Mouse (Mus musculus) midbrain, embryonic 15.5 days (tissue): Measurements from ENCODE around the gene Slc23a2. TPM values are rescaled to one million over a fixed set of nuclear protein-coding genes. Genes with fewer than 3 reads are reported as not detected.
A peak's percentile ranks its signal among the peaks of the same experiment; 100 is the strongest.

Source experiments
- ATAC-seq: fragments of 200-750 bp; cut with Nextera tagmentation; replicated peaks from 2 replicates; pipeline ENCODE4 v1.8.0; 2017; ENCODE audit warnings: moderate TSS enrichment
- H3K27ac ChIP-seq: fragments of 300-500 bp; sonication (generic); 2 replicates; pipeline ENCODE4 v1.5.1; 2015; ENCODE audit warnings: mild to moderate bottlenecking, inconsistent platforms
- H3K27me3 ChIP-seq: fragments of 300-500 bp; sonication (generic); replicated peaks from 2 replicates; pipeline ENCODE4 v1.6.1; 2015; ENCODE audit warnings: inconsistent platforms
- H3K36me3 ChIP-seq: fragments of 300-500 bp; sonication (generic); replicated peaks from 2 replicates; pipeline ENCODE4 v1.6.1; 2015; ENCODE audit warnings: inconsistent platforms
- H3K4me1 ChIP-seq: fragments of 300-500 bp; sonication (generic); 2 replicates; pipeline ENCODE4 v1.6.1; 2015; ENCODE audit warnings: inconsistent platforms
- H3K4me2 ChIP-seq: fragments of 300-500 bp; sonication (generic); 2 replicates; pipeline ENCODE4 v1.6.1; 2015; ENCODE audit warnings: inconsistent platforms, mild to moderate bottlenecking, moderate library complexity
- H3K4me3 ChIP-seq: fragments of 300-500 bp; sonication (generic); 2 replicates; pipeline ENCODE4 v1.5.1; 2015; ENCODE audit warnings: mild to moderate bottlenecking, inconsistent platforms
- H3K9ac ChIP-seq: fragments of 300-500 bp; sonication (generic); 2 replicates; pipeline ENCODE4 v1.6.1; 2015; ENCODE audit warnings: mild to moderate bottlenecking, inconsistent platforms
- H3K9me3 ChIP-seq: fragments of 300-500 bp; sonication (generic); 2 replicates; pipeline ENCODE4 v1.6.1; 2016; ENCODE audit warnings: inconsistent platforms
- WGBS: fragments of 180-500 bp; shearing (Covaris S2); methylation state at CpG from one replicate; pipeline ENCODE4 v1.1.7; 2015; ENCODE audit warnings: mixed read lengths; 5-methylcytosine and 5-hydroxymethylcytosine counted together
- polyA plus RNA-seq: library from polyadenylated mRNA; unstranded; fragments of >200 nt; fragmentation: Nextera tagmentation; extraction: Ambion mirVana; gene quantifications from 2 replicates; pipeline ENCODE4 v1.2.1, GENCODE M21; 2015

The Slc23a2 gene
- polyA plus RNA-seq, 1 experiment from 2014 or later = 36.3 TPM

DNA sequence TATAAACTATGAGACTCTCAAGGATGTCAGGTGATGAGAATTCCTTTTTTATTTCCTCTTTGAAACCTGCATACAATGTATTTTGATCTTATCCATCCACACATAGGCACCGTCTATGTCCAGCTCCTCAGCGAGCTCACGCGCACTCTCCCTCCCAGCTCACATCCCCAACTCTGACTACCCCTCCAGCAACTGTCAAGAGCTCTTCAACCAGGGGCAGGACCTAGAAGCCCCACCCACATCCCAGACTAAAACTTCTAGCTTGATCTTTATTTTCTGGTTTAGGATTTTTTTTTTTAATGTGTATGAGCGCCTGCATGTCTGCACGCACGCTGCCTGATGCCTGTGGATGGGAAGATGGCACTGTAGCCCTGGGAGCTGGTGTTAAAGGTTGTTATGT is 14.9 kb downstream of the Slc23a2 start:
- Histone ChIP-seq H3K4me3 (no peak overlapping the region), H3K36me3 (no peaks in the 10 kb centered on the region), H3K4me2 (no peak overlapping the region), H3K27ac (no peak overlapping the region), H3K27me3 (no peaks in the 10 kb centered on the region), H3K9me3 (no peaks in the 10 kb centered on the region), H3K4me1 (peaks cover 27% of the 10 kb centered on the region), H3K9ac (no peak overlapping the region)
- no peak for ATAC-seq
- WGBS = 90% methylated on average over 7 of the region's 7 CpGs

- no peaks in the 10 kb centered on the region for H3K9me3 ChIP-seq
- no peaks in the 10 kb centered on the region for H3K27me3 ChIP-seq
- H3K4me1 ChIP-seq = peaks cover 23% of the 10 kb centered on the region
- no peaks in the 10 kb centered on the region for H3K36me3 ChIP-seq
- no peak overlapping the region for H3K4me2 ChIP-seq
- ATAC-seq = no peak
- 93% methylated on average over 7 of the region's 7 CpGs for WGBS
- no peak overlapping the region for H3K9ac ChIP-seq
- H3K4me3 ChIP-seq = no peak overlapping the region
- H3K27ac ChIP-seq = no peak overlapping the region
Observed at GRCm38 (mm10) chr2:132129247-132129646, 15.7 kb downstream of the Slc23a2 start.

GRCm38 (mm10) chr2:132127904-132128303 is 17.0 kb downstream of the Slc23a2 start:
- no peaks in the 10 kb centered on the region for H3K36me3 ChIP-seq
- H3K9me3 ChIP-seq = no peaks in the 10 kb centered on the region
- no peak overlapping the region for H3K4me2 ChIP-seq
- H3K27me3 ChIP-seq = no peaks in the 10 kb centered on the region
- no peak overlapping the region for H3K4me3 ChIP-seq
- H3K9ac ChIP-seq = no peak overlapping the region
- ATAC-seq = no peak
- WGBS = 45% methylated on average over 10 of the region's 10 CpGs
- H3K27ac ChIP-seq = no peak overlapping the region
- H3K4me1 ChIP-seq = peaks cover 15% of the 10 kb centered on the region

GRCm38 (mm10) chr2:132126292-132126691 is 18.6 kb downstream of the Slc23a2 start:
- WGBS = 100% methylated on average over 1 of the region's 1 CpGs
- ATAC-seq = no peak
- H3K27ac ChIP-seq = no peak overlapping the region
- H3K9ac ChIP-seq = no peak overlapping the region
- H3K4me3 ChIP-seq = no peak overlapping the region
- H3K9me3 ChIP-seq = no peaks in the 10 kb centered on the region
- H3K36me3 ChIP-seq = no peaks in the 10 kb centered on the region
- no peak overlapping the region for H3K4me2 ChIP-seq
- H3K4me1 ChIP-seq = peaks cover 10% of the 10 kb centered on the region
- H3K27me3 ChIP-seq = no peaks in the 10 kb centered on the region

DNA sequence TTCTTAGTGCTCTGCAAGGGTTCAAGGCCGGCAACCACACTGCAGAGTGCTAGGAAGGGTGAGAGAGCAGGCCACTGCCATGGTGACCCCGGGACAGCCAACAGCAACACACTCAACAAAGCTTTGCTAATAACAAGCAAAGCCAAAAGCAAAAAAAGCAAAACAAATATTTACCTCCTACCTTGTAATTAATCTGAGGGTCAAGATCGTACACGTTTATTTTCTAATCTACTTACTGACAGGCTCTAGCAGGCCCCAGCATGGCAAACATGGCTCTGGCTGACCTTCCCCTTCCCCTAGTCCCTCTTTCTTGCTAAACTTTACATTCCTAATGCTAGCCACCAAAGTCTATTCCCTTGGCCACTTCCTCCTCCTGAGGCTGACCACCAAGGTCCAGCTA is 21.8 kb downstream of the Slc23a2 start:
- no peak for ATAC-seq

DNA sequence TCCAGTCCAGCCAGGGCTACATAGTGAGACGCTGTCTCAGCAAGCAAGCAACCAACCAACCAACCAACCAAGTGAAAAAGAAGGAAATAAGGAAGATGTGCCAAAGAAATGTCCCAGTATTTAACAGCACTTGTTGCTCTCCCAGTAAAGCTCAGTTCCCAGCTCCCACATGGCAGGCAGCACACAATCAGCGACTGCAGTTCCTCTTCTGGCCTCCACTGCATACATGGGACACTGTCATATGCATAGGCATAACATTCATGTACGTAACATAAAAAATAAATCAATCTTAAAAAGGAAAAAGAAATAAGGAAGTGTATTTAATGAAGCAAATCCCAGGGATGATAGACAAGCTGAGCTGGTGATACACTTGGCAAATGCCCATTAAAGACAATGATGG is 23.9 kb downstream of the Slc23a2 start:
- Histone ChIP-seq H3K27ac (no peak overlapping the region), H3K4me3 (no peak overlapping the region), H3K9me3 (no peaks in the 10 kb centered on the region), H3K9ac (no peak overlapping the region), H3K4me2 (no peak overlapping the region), H3K4me1 (no peaks in the 10 kb centered on the region), H3K36me3 (no peaks in the 10 kb centered on the region), H3K27me3 (no peaks in the 10 kb centered on the region)
- no peak for ATAC-seq
- 89% methylated on average over 3 of the region's 3 CpGs for WGBS

More for the DNA sequence above, 21.8 kb downstream of the Slc23a2 start:
- Histone ChIP-seq H3K4me1 (peaks cover 4% of the 10 kb centered on the region; the same call in 1 of the 2 replicates), H3K27ac (no peak overlapping the region), H3K27me3 (no peaks in the 10 kb centered on the region), H3K36me3 (no peaks in the 10 kb centered on the region), H3K9me3 (no peaks in the 10 kb centered on the region), H3K9ac (no peak overlapping the region), H3K4me2 (no peak overlapping the region), H3K4me3 (no peak overlapping the region)
- WGBS = 60% methylated on average over 4 of the region's 4 CpGs

- no peak overlapping the region for H3K9ac ChIP-seq
- no peaks in the 10 kb centered on the region for H3K36me3 ChIP-seq
- H3K4me3 ChIP-seq = no peak overlapping the region
- ATAC-seq = no peak
- H3K27me3 ChIP-seq = no peaks in the 10 kb centered on the region
- H3K9me3 ChIP-seq = no peaks in the 10 kb centered on the region
- 83% methylated on average over 1 of the region's 1 CpGs for WGBS
- no peak overlapping the region for H3K27ac ChIP-seq
- peaks cover 6% of the 10 kb centered on the region; the same call in 1 of the 2 replicates for H3K4me1 ChIP-seq
- H3K4me2 ChIP-seq = no peak overlapping the region
Observed at GRCm38 (mm10) chr2:132118646-132119045, 26.3 kb downstream of the Slc23a2 start.

- 88% methylated on average over 5 of the region's 5 CpGs for WGBS
- H3K4me3 ChIP-seq = no peak overlapping the region
- H3K36me3 ChIP-seq = no peaks in the 10 kb centered on the region
- no peak for ATAC-seq
- no peak overlapping the region for H3K9ac ChIP-seq
- no peak overlapping the region for H3K27ac ChIP-seq
- no peaks in the 10 kb centered on the region for H3K9me3 ChIP-seq
- peaks cover 10% of the 10 kb centered on the region; the same call in 1 of the 2 replicates for H3K4me1 ChIP-seq
- H3K4me2 ChIP-seq = no peak overlapping the region
- H3K27me3 ChIP-seq = no peaks in the 10 kb centered on the region
Observed at GRCm38 (mm10) chr2:132115936-132116335, 29.0 kb downstream of the Slc23a2 start.

DNA sequence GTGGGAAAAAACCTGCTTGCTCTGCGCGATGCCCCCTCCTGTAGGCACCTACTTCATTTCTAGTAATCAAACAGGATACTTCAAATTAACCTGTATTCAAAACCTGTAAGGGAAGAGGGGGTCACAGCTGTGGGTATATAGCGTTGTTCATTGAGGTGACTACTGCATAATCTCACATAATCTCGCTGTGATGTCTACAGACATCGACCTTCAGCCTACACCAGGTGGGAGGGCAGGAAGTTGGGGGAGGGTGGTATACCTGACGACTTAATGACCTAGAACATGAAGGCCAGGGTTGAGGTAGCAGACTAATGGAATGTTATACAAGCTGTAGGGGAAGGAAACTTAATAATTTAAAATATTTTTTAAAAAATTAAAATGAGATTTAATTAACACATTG is 29.6 kb downstream of the Slc23a2 start:
- H3K4me2 ChIP-seq = no peak overlapping the region
- WGBS = 77% methylated on average over 6 of the region's 6 CpGs
- no peak overlapping the region for H3K9ac ChIP-seq
- H3K27ac ChIP-seq = no peak overlapping the region
- no peak overlapping the region for H3K4me3 ChIP-seq
- H3K9me3 ChIP-seq = no peaks in the 10 kb centered on the region
- no peaks in the 10 kb centered on the region for H3K36me3 ChIP-seq
- H3K27me3 ChIP-seq = no peaks in the 10 kb centered on the region
- H3K4me1 ChIP-seq = peaks cover 10% of the 10 kb centered on the region; the same call in 1 of the 2 replicates
- ATAC-seq = no peak

DNA sequence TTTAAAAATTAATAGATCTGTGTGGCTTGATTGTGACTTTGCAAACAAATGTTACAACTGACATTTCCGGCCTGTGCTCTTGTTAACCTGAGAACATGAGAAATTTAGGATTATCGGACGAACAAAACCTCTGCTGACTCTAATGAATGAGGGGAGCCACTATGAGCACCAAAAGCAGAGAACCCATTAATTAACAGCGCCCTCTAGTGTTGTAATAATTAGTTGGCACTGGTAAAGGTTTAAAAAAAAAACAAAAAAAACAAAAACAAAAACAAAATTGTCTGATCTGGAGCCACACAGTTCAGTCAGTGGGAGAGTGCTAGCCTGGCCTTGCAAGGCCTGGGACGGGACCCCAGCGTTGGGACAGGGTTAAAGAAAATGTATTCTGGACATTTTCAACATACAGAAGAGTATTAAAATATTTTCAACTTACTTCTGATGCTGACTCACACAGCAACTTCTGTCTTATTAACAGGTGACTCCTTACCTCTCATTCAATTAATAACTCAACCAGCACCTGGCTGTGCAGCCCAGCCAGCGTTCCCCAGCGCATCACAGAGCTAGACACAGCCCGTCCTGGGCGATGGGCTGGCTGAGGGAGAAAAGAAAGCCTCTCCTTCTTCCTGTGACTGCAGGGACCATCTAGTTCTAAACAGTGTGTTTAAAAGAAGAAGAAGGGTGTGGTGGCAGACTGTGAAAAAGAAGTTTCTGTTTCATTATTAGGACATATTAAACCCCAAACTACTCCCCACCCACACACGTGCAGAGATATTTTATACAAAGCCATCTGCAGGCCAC is 30.7 kb downstream of the Slc23a2 start:
- 55% methylated on average over 11 of the region's 11 CpGs for WGBS
- H3K27me3 ChIP-seq = no peaks in the 10 kb centered on the region
- no peaks in the 10 kb centered on the region for H3K36me3 ChIP-seq

GRCm38 (mm10) chr2:132112319-132112718 is 32.6 kb downstream of the Slc23a2 start:
- Histone ChIP-seq H3K9ac (no peak overlapping the region), H3K36me3 (no peaks in the 10 kb centered on the region), H3K4me3 (no peak overlapping the region), H3K27ac (no peak overlapping the region), H3K4me2 (no peak overlapping the region), H3K27me3 (no peaks in the 10 kb centered on the region), H3K9me3 (no peaks in the 10 kb centered on the region), H3K4me1 (peaks cover 15% of the 10 kb centered on the region; the same call in 1 of the 2 replicates)
- ATAC-seq = no peak
- 83% methylated on average over 4 of the region's 4 CpGs for WGBS

More for the DNA sequence above, 30.7 kb downstream of the Slc23a2 start:
- ATAC-seq = no peak
- Histone ChIP-seq H3K4me3 (no peak overlapping the region), H3K9ac (no peak overlapping the region), H3K4me2 (no peak overlapping the region), H3K27ac (no peak overlapping the region), H3K9me3 (no peaks in the 10 kb centered on the region), H3K4me1 (peaks cover 10% of the 10 kb centered on the region; the same call in 1 of the 2 replicates)

GRCm38 (mm10) chr2:132111905-132112304 is 33.0 kb downstream of the Slc23a2 start:
- H3K36me3 ChIP-seq = no peaks in the 10 kb centered on the region
- H3K4me3 ChIP-seq = no peak overlapping the region
- H3K9ac ChIP-seq = no peak overlapping the region
- WGBS = 80% methylated on average over 2 of the region's 2 CpGs
- no peaks in the 10 kb centered on the region for H3K27me3 ChIP-seq
- H3K9me3 ChIP-seq = no peaks in the 10 kb centered on the region
- no peak for ATAC-seq
- H3K4me2 ChIP-seq = no peak overlapping the region
- H3K27ac ChIP-seq = no peak overlapping the region
- peaks cover 17% of the 10 kb centered on the region; the same call in 1 of the 2 replicates for H3K4me1 ChIP-seq

GRCm38 (mm10) chr2:132111266-132111665 is 33.6 kb downstream of the Slc23a2 start:
- Histone ChIP-seq H3K27me3 (no peaks in the 10 kb centered on the region), H3K4me1 (peaks cover 17% of the 10 kb centered on the region; the same call in 1 of the 2 replicates), H3K36me3 (no peaks in the 10 kb centered on the region), H3K9ac (no peak overlapping the region), H3K4me2 (no peak overlapping the region), H3K9me3 (no peaks in the 10 kb centered on the region), H3K27ac (no peak overlapping the region), H3K4me3 (no peak overlapping the region)
- ATAC-seq = peak; percentile 57
- WGBS = 49% methylated on average over 9 of the region's 9 CpGs
